Mouse (Mus musculus) telencephalon, adult 2 months (tissue): ENCODE data around the gene Olfr1299.

Experiments
- DNase-seq: peaks from one replicate; pipeline ENCODE4 v3.0.0-alpha.2; 2011; ENCODE audit warnings: low read depth, low spot score

Olfr1299 gene

GRCm38 (mm10) chr2:111661119-111661518 is at the start of gene Olfr1299:
Gene Olfr1299, plus strand, starts transcription at chr2:111661419.
- no peak for DNase-seq

GRCm38 (mm10) chr2:111626397-111626796 is 34.8 kb upstream of the Olfr1299 start, which contains the start of gene Olfr1297:
Gene Olfr1297, minus strand, starts transcription at chr2:111626497.
- no peak for DNase-seq

GRCm38 (mm10) chr2:111649101-111649500 is 12.1 kb upstream of the Olfr1299 start, which contains the start of gene Olfr1298:
Gene Olfr1298, minus strand, starts transcription at chr2:111649201.
- no peak for DNase-seq
